Mouse (Mus musculus) ES-E14 (cell line): ENCODE measurements around the gene Cdk17.

Source experiments
- CHD2 ChIP-seq: IDR thresholded peaks from 2 replicates; pipeline ENCODE4 v1.6.1; 2014; ENCODE audit warnings: mild to moderate bottlenecking, low read depth, low read length, inconsistent platforms
- HCFC1 ChIP-seq: IDR thresholded peaks from 2 replicates; pipeline ENCODE4 v1.6.1; 2012; ENCODE audit warnings: low read length, inconsistent platforms, borderline replicate concordance; ENCODE audit not compliant: insufficient read depth
- MAFK ChIP-seq: IDR thresholded peaks from 2 replicates; pipeline ENCODE4 v1.6.1; 2014; ENCODE audit warnings: mild to moderate bottlenecking, low read depth, low read length, inconsistent platforms; ENCODE audit not compliant: insufficient read depth
- ZNF384 ChIP-seq: IDR thresholded peaks from 2 replicates; pipeline ENCODE4 v1.6.1; 2012; ENCODE audit warnings: low read depth, low read length, inconsistent platforms

DNA sequence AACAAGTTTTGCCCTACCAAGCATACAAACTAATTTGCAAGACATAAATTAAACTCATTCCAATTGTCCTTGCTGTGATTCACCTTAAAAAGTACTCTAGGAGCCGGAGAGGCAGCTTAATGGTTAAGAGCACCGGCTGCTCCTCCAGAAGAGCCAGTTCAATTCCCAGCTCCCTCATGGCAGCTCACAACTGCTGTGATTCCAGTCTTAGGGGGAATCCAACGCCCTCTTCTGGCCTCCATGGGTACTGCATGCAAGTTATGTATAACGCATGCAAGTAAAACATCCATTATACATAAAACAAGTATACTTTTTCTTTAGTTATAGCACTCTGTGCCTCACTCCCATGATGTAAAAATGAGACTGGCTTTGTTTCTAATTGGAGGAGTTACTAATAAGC is 122.6 kb downstream of the Cdk17 start:
- no peak for TF ChIP-seq HCFC1
- no peak for TF ChIP-seq MAFK
- TF ChIP-seq CHD2: no peak
- no peak for TF ChIP-seq ZNF384
